Mouse (Mus musculus): ENCODE measurements around the gene Cdh23.

- no peak for TF ChIP-seq CTCF (IDR thresholded peaks at IDR 0.05; ENCODE audit: low read depth, low read length)
- no peak for TF ChIP-seq POLR2A (IDR thresholded peaks at IDR 0.05; ENCODE audit: borderline replicate concordance, low read depth, low read length)
Measured at GRCm38 (mm10) chr10:60395605-60396004, 300.7 kb downstream of the Cdh23 start.

Data from bone marrow macrophage, adult 2 months (primary cell).